Mouse (Mus musculus): Measurements from ENCODE around the gene D430041D05Rik. TPM values are rescaled to one million over a fixed set of nuclear protein-coding genes. Genes with fewer than 3 reads are reported as not detected.

Gene D430041D05Rik
- total RNA-seq, 1 experiment, result 0.54 TPM

- in situ Hi-C loops (cut with MboI; ENCODE audit: low sequenced_read_pairs in 2 of 2, unreplicated experiment in 2 of 2), result no loop called here
- H3K9me3 ChIP-seq (ENCODE audit: control insufficient read depth, insufficient read depth, low read depth, low read length), result no peaks in the 10 kb centered on the region
- no peak overlapping the region for H3K9ac ChIP-seq (ENCODE audit: insufficient read depth, low read depth, low read length, poor library complexity, severe bottlenecking)
- no peaks in the 10 kb centered on the region for H3K4me1 ChIP-seq (ENCODE audit: control insufficient read depth in 2 of 2, insufficient read depth in 2 of 2, low read length in 2 of 2, poor library complexity in 1 of 2)
- no peak for TF ChIP-seq MAFK (IDR thresholded peaks at IDR 0.05; ENCODE audit: insufficient read depth, low read depth, low read length)
- TF ChIP-seq CHD2 (IDR thresholded peaks at IDR 0.05; ENCODE audit: low read depth, low read length), result no peak
- no peak for TF ChIP-seq ZC3H11A (IDR thresholded peaks at IDR 0.05; ENCODE audit: borderline replicate concordance, low read depth, low read length)
- TF ChIP-seq HCFC1 (IDR thresholded peaks at IDR 0.05; ENCODE audit: borderline replicate concordance, insufficient read depth, low read length), result no peak
- no peak for TF ChIP-seq ZNF384 (IDR thresholded peaks at IDR 0.05; ENCODE audit: low read depth, low read length)
- H3K27ac ChIP-seq (ENCODE audit: insufficient read depth, low read depth, low read length, poor library complexity, severe bottlenecking), result no peak overlapping the region
- no peak overlapping the region for H3K4me3 ChIP-seq (ENCODE audit: insufficient read depth in 1 of 2, low read depth in 1 of 2, low read length in 2 of 2, poor library complexity in 1 of 2, severe bottlenecking in 1 of 2)
- no peak for DNase-seq (ENCODE audit: low read depth, low spot score)
- no peaks in the 10 kb centered on the region for H3K36me3 ChIP-seq (ENCODE audit: control insufficient read depth, insufficient read depth, low read length, poor library complexity, severe bottlenecking)
Measured at GRCm38 (mm10) chr2:104318259-104318658, 92.6 kb downstream of the D430041D05Rik start.

GRCm38 (mm10) chr2:104317631-104318030, 93.2 kb downstream of the D430041D05Rik start:
- in situ Hi-C loops (cut with MboI; ENCODE audit: low sequenced_read_pairs in 2 of 2, unreplicated experiment in 2 of 2), result no loop called here
- H3K36me3 ChIP-seq (ENCODE audit: control insufficient read depth, insufficient read depth, low read length, poor library complexity, severe bottlenecking), result no peaks in the 10 kb centered on the region
- TF ChIP-seq HCFC1 (IDR thresholded peaks at IDR 0.05; ENCODE audit: borderline replicate concordance, insufficient read depth, low read length) (no peak), MAFK (IDR thresholded peaks at IDR 0.05; ENCODE audit: insufficient read depth, low read depth, low read length) (no peak), ZC3H11A (IDR thresholded peaks at IDR 0.05; ENCODE audit: borderline replicate concordance, low read depth, low read length) (no peak), ZNF384 (IDR thresholded peaks at IDR 0.05; ENCODE audit: low read depth, low read length) (no peak), CHD2 (IDR thresholded peaks at IDR 0.05; ENCODE audit: low read depth, low read length) (no peak)
- H3K9me3 ChIP-seq (ENCODE audit: control insufficient read depth, insufficient read depth, low read depth, low read length), result no peaks in the 10 kb centered on the region
- no peaks in the 10 kb centered on the region for H3K4me1 ChIP-seq (ENCODE audit: control insufficient read depth in 2 of 2, insufficient read depth in 2 of 2, low read length in 2 of 2, poor library complexity in 1 of 2)
- H3K4me3 ChIP-seq (ENCODE audit: insufficient read depth in 1 of 2, low read depth in 1 of 2, low read length in 2 of 2, poor library complexity in 1 of 2, severe bottlenecking in 1 of 2), result no peak overlapping the region
- no peak overlapping the region for H3K9ac ChIP-seq (ENCODE audit: insufficient read depth, low read depth, low read length, poor library complexity, severe bottlenecking)
- DNase-seq (ENCODE audit: low read depth, low spot score), result no peak
- H3K27ac ChIP-seq (ENCODE audit: insufficient read depth, low read depth, low read length, poor library complexity, severe bottlenecking), result no peak overlapping the region

- in situ Hi-C loops (cut with MboI; ENCODE audit: low sequenced_read_pairs in 2 of 2, unreplicated experiment in 2 of 2), result no loop called here
- no peak for TF ChIP-seq ZC3H11A (IDR thresholded peaks at IDR 0.05; ENCODE audit: borderline replicate concordance, low read depth, low read length)
- TF ChIP-seq ZNF384 (IDR thresholded peaks at IDR 0.05; ENCODE audit: low read depth, low read length), result no peak
- no peak for TF ChIP-seq CHD2 (IDR thresholded peaks at IDR 0.05; ENCODE audit: low read depth, low read length)
- no peak for TF ChIP-seq MAFK (IDR thresholded peaks at IDR 0.05; ENCODE audit: insufficient read depth, low read depth, low read length)
- no peak for TF ChIP-seq HCFC1 (IDR thresholded peaks at IDR 0.05; ENCODE audit: borderline replicate concordance, insufficient read depth, low read length)
- Histone ChIP-seq H3K9me3 (ENCODE audit: control insufficient read depth, insufficient read depth, low read depth, low read length) (no peaks in the 10 kb centered on the region), H3K4me3 (ENCODE audit: insufficient read depth in 1 of 2, low read depth in 1 of 2, low read length in 2 of 2, poor library complexity in 1 of 2, severe bottlenecking in 1 of 2) (no peak overlapping the region), H3K4me1 (ENCODE audit: control insufficient read depth in 2 of 2, insufficient read depth in 2 of 2, low read length in 2 of 2, poor library complexity in 1 of 2) (no peaks in the 10 kb centered on the region), H3K36me3 (ENCODE audit: control insufficient read depth, insufficient read depth, low read length, poor library complexity, severe bottlenecking) (no peaks in the 10 kb centered on the region), H3K9ac (ENCODE audit: insufficient read depth, low read depth, low read length, poor library complexity, severe bottlenecking) (no peak overlapping the region), H3K27ac (ENCODE audit: insufficient read depth, low read depth, low read length, poor library complexity, severe bottlenecking) (peak overlapping the region; percentile 27; the same call in 1 of the 2 replicates)
- no peak for DNase-seq (ENCODE audit: low read depth, low spot score)
Measured at GRCm38 (mm10) chr2:104316483-104316882, 94.3 kb downstream of the D430041D05Rik start.

- Histone ChIP-seq H3K4me3 (ENCODE audit: insufficient read depth in 1 of 2, low read depth in 1 of 2, low read length in 2 of 2, poor library complexity in 1 of 2, severe bottlenecking in 1 of 2) (no peak overlapping the region), H3K27ac (ENCODE audit: insufficient read depth, low read depth, low read length, poor library complexity, severe bottlenecking) (no peak overlapping the region), H3K9ac (ENCODE audit: insufficient read depth, low read depth, low read length, poor library complexity, severe bottlenecking) (no peak overlapping the region), H3K4me1 (ENCODE audit: control insufficient read depth in 2 of 2, insufficient read depth in 2 of 2, low read length in 2 of 2, poor library complexity in 1 of 2) (no peaks in the 10 kb centered on the region), H3K36me3 (ENCODE audit: control insufficient read depth, insufficient read depth, low read length, poor library complexity, severe bottlenecking) (no peaks in the 10 kb centered on the region), H3K9me3 (ENCODE audit: control insufficient read depth, insufficient read depth, low read depth, low read length) (no peaks in the 10 kb centered on the region)
- DNase-seq (ENCODE audit: low read depth, low spot score), result no peak
- no peak for TF ChIP-seq ZNF384 (IDR thresholded peaks at IDR 0.05; ENCODE audit: low read depth, low read length)
- TF ChIP-seq ZC3H11A (IDR thresholded peaks at IDR 0.05; ENCODE audit: borderline replicate concordance, low read depth, low read length), result no peak
- TF ChIP-seq HCFC1 (IDR thresholded peaks at IDR 0.05; ENCODE audit: borderline replicate concordance, insufficient read depth, low read length), result no peak
- no peak for TF ChIP-seq MAFK (IDR thresholded peaks at IDR 0.05; ENCODE audit: insufficient read depth, low read depth, low read length)
- in situ Hi-C loops (cut with MboI; ENCODE audit: low sequenced_read_pairs in 2 of 2, unreplicated experiment in 2 of 2), result no loop called here
Measured at GRCm38 (mm10) chr2:104313246-104313645, 97.6 kb downstream of the D430041D05Rik start.

GRCm38 (mm10) chr2:104307102-104307501, 103.7 kb downstream of the D430041D05Rik start:
- no peak overlapping the region for H3K9ac ChIP-seq (ENCODE audit: insufficient read depth, low read depth, low read length, poor library complexity, severe bottlenecking)
- no peak overlapping the region for H3K27ac ChIP-seq (ENCODE audit: insufficient read depth, low read depth, low read length, poor library complexity, severe bottlenecking)
- DNase-seq (ENCODE audit: low read depth, low spot score), result no peak
- no peak overlapping the region for H3K4me3 ChIP-seq (ENCODE audit: insufficient read depth in 1 of 2, low read depth in 1 of 2, low read length in 2 of 2, poor library complexity in 1 of 2, severe bottlenecking in 1 of 2)
- no peaks in the 10 kb centered on the region for H3K4me1 ChIP-seq (ENCODE audit: control insufficient read depth in 2 of 2, insufficient read depth in 2 of 2, low read length in 2 of 2, poor library complexity in 1 of 2)
- TF ChIP-seq ZC3H11A (IDR thresholded peaks at IDR 0.05; ENCODE audit: borderline replicate concordance, low read depth, low read length) (no peak), CHD2 (IDR thresholded peaks at IDR 0.05; ENCODE audit: low read depth, low read length) (no peak), ZNF384 (IDR thresholded peaks at IDR 0.05; ENCODE audit: low read depth, low read length) (no peak), HCFC1 (IDR thresholded peaks at IDR 0.05; ENCODE audit: borderline replicate concordance, insufficient read depth, low read length) (no peak), MAFK (IDR thresholded peaks at IDR 0.05; ENCODE audit: insufficient read depth, low read depth, low read length) (no peak)
- H3K36me3 ChIP-seq (ENCODE audit: control insufficient read depth, insufficient read depth, low read length, poor library complexity, severe bottlenecking), result no peaks in the 10 kb centered on the region
- no peaks in the 10 kb centered on the region for H3K9me3 ChIP-seq (ENCODE audit: control insufficient read depth, insufficient read depth, low read depth, low read length)
- in situ Hi-C loops (cut with MboI; ENCODE audit: low sequenced_read_pairs in 2 of 2, unreplicated experiment in 2 of 2), result no loop called here

Measured in ES-E14 (cell line).